Mouse (Mus musculus): ENCODE measurements around the gene F2rl1. TPM values are rescaled to one million over a fixed set of nuclear protein-coding genes. Genes with fewer than 3 reads are reported as not detected.
"Not testable (repeated sequence)": the region's sequence is repeated elsewhere in the genome, so short reads cannot be mapped to it uniquely, and the experiment has no call there.

The F2rl1 gene
- polyA plus RNA-seq, 1 experiment from 2014 or later = not detected

DNA sequence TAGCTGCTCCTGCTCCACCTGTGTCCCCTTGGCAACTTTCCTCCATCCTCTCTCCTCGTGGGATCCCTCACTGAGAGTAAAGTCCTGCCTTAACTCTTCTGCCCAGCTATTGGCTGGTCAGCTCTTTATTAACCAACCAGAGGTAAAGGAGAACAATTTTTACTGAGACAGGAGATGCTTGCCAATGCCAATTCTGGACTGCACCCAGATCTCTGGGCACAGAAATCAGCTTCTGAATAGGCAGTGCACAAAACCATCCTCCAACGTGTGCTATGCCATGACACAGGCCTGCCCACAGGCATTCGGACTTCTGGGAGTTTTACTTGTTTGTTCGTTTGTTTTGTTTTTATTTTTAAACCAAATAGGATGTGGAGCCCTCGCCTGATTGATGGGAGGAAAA lies 13.0 kb upstream of the F2rl1 start:
- H3K27me3 ChIP-seq (ENCODE audit: control insufficient read depth, insufficient read depth, low read length) = no peaks in the 10 kb centered on the region
- H3K4me2 ChIP-seq (ENCODE audit: low read depth) = no peak overlapping the region
- DNase-seq (ENCODE audit: low spot score) = no peak
- peaks cover 13% of the 10 kb centered on the region for H3K4me1 ChIP-seq (ENCODE audit: control insufficient read depth, insufficient read depth, low read length)
- 75% methylated on average over 5 of the region's 5 CpGs for WGBS
- H3K9me3 ChIP-seq (ENCODE audit: control insufficient read depth, low read length) = no peaks in the 10 kb centered on the region
- no peak for ATAC-seq (ENCODE audit: insufficient read depth, low FRiP score, low TSS enrichment)
- no peak overlapping the region for H3K9ac ChIP-seq (ENCODE audit: low read length)
- H3K4me3 ChIP-seq (ENCODE audit: low read depth, low read length) = no peak overlapping the region
- H3K27ac ChIP-seq (ENCODE audit: low read depth, low read length) = no peak overlapping the region
- H3K36me3 ChIP-seq (ENCODE audit: control insufficient read depth, insufficient read depth, low read length) = no peaks in the 10 kb centered on the region

DNA sequence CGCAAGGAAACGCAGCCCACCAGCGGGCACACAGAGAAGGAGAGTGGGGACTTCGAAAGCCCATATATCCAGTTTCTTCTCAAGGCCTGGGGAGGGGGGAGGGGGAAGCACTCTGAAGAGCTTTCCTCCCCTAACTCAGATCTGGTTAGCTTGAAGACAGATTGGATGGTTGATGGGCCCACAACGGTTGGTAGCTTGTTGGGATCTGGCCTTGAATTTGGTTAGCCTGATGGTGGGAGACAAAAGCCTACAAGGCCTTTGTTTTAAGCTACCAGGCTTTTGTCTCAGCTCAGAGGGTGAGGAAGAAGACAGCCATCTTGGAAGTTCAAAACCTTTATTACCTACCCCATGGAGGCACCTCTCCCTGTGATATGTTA lies 11.1 kb upstream of the F2rl1 start:
- Histone ChIP-seq H3K4me1 (ENCODE audit: control insufficient read depth, insufficient read depth, low read length) (peaks cover 13% of the 10 kb centered on the region), H3K9me3 (ENCODE audit: control insufficient read depth, low read length) (no peaks in the 10 kb centered on the region), H3K4me2 (ENCODE audit: low read depth) (no peak overlapping the region), H3K27me3 (ENCODE audit: control insufficient read depth, insufficient read depth, low read length) (no peaks in the 10 kb centered on the region), H3K9ac (ENCODE audit: low read length) (no peak overlapping the region), H3K4me3 (ENCODE audit: low read depth, low read length) (no peak overlapping the region), H3K27ac (ENCODE audit: low read depth, low read length) (no peak overlapping the region), H3K36me3 (ENCODE audit: control insufficient read depth, insufficient read depth, low read length) (no peaks in the 10 kb centered on the region)
- DNase-seq (ENCODE audit: low spot score) = no peak
- ATAC-seq (ENCODE audit: insufficient read depth, low FRiP score, low TSS enrichment) = no peak
- WGBS = 32% methylated on average over 5 of the region's 5 CpGs

DNA sequence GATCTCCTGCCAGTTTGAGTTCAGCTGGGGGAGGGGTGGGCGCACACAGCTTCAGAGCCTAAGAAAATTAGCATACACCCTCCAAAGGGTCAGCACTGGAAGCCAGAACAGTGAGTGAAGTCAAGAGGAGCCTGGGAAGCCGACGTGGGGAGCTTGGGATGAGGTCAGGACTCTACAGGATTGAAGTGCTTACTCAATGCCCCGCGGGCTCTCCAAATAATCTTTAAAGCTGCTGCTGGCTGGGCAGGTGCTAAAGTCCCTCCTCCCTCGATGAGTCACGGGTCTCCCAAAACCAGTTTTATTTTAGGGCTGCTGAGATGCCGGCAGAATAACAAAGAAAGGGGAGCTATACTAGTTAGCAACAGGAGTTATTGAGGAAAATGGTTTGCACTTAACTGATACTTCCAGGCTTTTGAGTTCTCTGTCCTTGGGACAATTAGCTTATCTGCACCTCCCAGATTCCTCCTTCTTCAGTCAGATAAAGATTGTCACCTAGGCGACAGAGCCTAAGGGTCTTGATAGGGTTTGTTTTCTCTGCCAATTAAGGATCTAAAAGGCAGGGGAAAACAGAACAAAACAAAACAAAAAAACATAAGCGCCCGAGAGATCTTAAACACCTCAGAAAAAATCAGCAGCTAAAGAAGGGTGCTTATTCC lies 10.6 kb upstream of the F2rl1 start:
- Histone ChIP-seq H3K4me1 (ENCODE audit: control insufficient read depth, insufficient read depth, low read length) (peaks cover 13% of the 10 kb centered on the region), H3K27ac (ENCODE audit: low read depth, low read length) (no peak overlapping the region), H3K9me3 (ENCODE audit: control insufficient read depth, low read length) (no peaks in the 10 kb centered on the region), H3K36me3 (ENCODE audit: control insufficient read depth, insufficient read depth, low read length) (no peaks in the 10 kb centered on the region), H3K4me2 (ENCODE audit: low read depth) (no peak overlapping the region; the same call in 1 of the 2 replicates), H3K9ac (ENCODE audit: low read length) (no peak overlapping the region), H3K4me3 (ENCODE audit: low read depth, low read length) (no peak overlapping the region), H3K27me3 (ENCODE audit: control insufficient read depth, insufficient read depth, low read length) (no peaks in the 10 kb centered on the region)
- 7% methylated on average over 11 of the region's 11 CpGs for WGBS
- peak; percentile 28 for DNase-seq (ENCODE audit: low spot score)
- no peak for ATAC-seq (ENCODE audit: insufficient read depth, low FRiP score, low TSS enrichment)

DNA sequence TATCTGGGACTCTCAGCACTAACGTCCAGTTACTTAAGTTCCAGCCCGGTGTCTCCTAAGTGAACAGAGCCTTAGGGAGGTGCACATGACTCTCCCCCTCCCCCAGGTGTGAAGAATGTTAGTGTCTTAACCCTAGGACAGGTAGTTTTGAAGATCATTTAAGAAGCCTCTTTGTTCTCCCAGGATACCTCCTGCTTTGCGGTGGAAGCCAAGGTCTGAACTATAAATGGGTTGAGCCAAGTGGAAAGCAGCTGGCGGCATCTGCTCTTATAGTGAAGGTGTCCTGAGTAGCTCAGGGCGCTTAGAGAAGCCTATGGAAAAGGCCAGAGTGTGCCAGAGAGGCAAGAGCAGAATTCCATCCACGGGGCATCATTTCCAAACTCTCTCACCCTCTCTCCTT lies 10.0 kb upstream of the F2rl1 start:
- H3K27ac ChIP-seq (ENCODE audit: low read depth, low read length) = no peak overlapping the region
- H3K4me3 ChIP-seq (ENCODE audit: low read depth, low read length) = no peak overlapping the region
- H3K36me3 ChIP-seq (ENCODE audit: control insufficient read depth, insufficient read depth, low read length) = no peaks in the 10 kb centered on the region
- H3K9ac ChIP-seq (ENCODE audit: low read length) = no peak overlapping the region
- no peaks in the 10 kb centered on the region for H3K27me3 ChIP-seq (ENCODE audit: control insufficient read depth, insufficient read depth, low read length)
- DNase-seq (ENCODE audit: low spot score) (peak; percentile 27), ATAC-seq (ENCODE audit: insufficient read depth, low FRiP score, low TSS enrichment) (no peak)
- H3K9me3 ChIP-seq (ENCODE audit: control insufficient read depth, low read length) = no peaks in the 10 kb centered on the region
- 12% methylated on average over 6 of the region's 6 CpGs for WGBS
- H3K4me1 ChIP-seq (ENCODE audit: control insufficient read depth, insufficient read depth, low read length) = peaks cover 13% of the 10 kb centered on the region
- peak overlapping the region; percentile 15 for H3K4me2 ChIP-seq (ENCODE audit: low read depth)

DNA sequence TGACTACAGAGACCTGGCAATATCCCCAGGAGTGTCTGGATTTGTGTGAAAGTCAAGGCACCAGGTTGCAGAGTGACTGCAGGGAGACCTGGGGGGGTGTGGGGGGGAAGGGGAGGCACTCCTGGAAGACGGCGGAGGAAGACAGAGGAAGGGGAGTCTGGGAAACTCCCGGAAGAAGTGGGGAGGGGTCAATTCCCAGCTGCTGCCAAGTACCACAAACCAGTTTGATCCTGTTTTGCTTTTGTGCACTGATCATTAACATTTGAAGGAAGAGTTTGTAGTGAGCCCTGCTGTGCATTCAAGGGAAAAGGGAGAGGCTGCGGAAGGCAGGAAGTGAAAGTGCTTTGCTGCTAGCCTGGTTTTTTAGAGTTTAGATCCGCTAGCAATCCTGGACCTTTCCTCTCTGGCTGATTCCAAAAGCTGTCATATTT lies 9.1 kb upstream of the F2rl1 start:
- ATAC-seq (ENCODE audit: insufficient read depth, low FRiP score, low TSS enrichment) (peak; percentile 72), DNase-seq (ENCODE audit: low spot score) (peak; percentile 72)
- H3K9me3 ChIP-seq (ENCODE audit: control insufficient read depth, low read length) = no peaks in the 10 kb centered on the region
- H3K4me1 ChIP-seq (ENCODE audit: control insufficient read depth, insufficient read depth, low read length) = peaks cover 13% of the 10 kb centered on the region
- H3K9ac ChIP-seq (ENCODE audit: low read length) = 0 out of 2 replicates have a peak overlapping the region, but pooled peaks have one; percentile 5
- no peak overlapping the region for H3K4me3 ChIP-seq (ENCODE audit: low read depth, low read length)
- peak overlapping the region; percentile 15; the same call in 1 of the 2 replicates for H3K4me2 ChIP-seq (ENCODE audit: low read depth)
- WGBS = 4% methylated on average over 5 of the region's 5 CpGs
- no peak overlapping the region for H3K27ac ChIP-seq (ENCODE audit: low read depth, low read length)
- H3K27me3 ChIP-seq (ENCODE audit: control insufficient read depth, insufficient read depth, low read length) = no peaks in the 10 kb centered on the region
- H3K36me3 ChIP-seq (ENCODE audit: control insufficient read depth, insufficient read depth, low read length) = no peaks in the 10 kb centered on the region

DNA sequence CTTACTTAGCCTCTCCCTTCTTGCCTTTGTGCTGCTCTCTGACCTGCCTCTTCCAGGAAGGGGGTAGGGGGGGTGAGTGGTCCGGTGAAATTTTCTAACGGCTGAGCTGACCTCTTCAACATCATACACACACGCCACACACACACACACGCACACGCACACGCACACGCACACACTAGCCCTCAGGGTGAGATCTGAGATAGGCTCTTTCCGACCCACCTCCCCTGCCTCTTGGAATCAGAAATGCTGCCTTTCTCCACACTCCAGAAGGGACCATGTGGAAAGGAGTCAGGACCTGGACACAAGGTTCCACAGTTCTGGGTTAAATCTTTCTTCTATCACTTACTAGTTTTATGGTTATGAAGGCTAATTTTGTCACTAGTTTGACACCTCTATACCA lies 8.6 kb upstream of the F2rl1 start:
- H3K9ac ChIP-seq (ENCODE audit: low read length) = no peak overlapping the region
- no peak overlapping the region for H3K27ac ChIP-seq (ENCODE audit: low read depth, low read length)
- no peaks in the 10 kb centered on the region for H3K36me3 ChIP-seq (ENCODE audit: control insufficient read depth, insufficient read depth, low read length)
- H3K9me3 ChIP-seq (ENCODE audit: control insufficient read depth, low read length) = no peaks in the 10 kb centered on the region
- no peak for DNase-seq (ENCODE audit: low spot score)
- H3K4me1 ChIP-seq (ENCODE audit: control insufficient read depth, insufficient read depth, low read length) = peaks cover 13% of the 10 kb centered on the region
- no peak overlapping the region for H3K4me2 ChIP-seq (ENCODE audit: low read depth)
- WGBS = 32% methylated on average over 8 of the region's 8 CpGs
- no peaks in the 10 kb centered on the region for H3K27me3 ChIP-seq (ENCODE audit: control insufficient read depth, insufficient read depth, low read length)
- H3K4me3 ChIP-seq (ENCODE audit: low read depth, low read length) = no peak overlapping the region
- ATAC-seq (ENCODE audit: insufficient read depth, low FRiP score, low TSS enrichment) = 0 out of 2 replicates have a peak, but pooled peaks have one; percentile 29

DNA sequence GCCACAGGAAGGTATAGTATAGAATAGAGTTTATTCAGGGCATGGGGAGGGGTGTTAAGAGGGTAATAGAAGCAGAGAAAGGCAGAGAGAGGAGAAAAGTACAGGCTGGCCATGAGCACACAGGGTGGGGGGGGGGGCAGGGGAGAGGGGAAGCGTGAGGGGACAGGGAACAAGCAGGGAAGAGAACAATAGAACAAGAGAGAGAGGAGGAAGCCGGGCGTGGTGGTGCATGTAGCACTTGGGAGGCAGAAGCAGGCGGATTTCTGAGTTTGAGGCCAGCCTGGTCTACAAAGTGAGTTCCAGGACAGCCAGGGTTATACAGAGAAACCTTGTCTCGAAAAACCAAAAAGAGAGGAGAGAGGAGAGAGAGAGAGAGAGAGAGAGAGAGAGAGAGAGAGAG lies 8.1 kb upstream of the F2rl1 start:
- H3K36me3 ChIP-seq (ENCODE audit: control insufficient read depth, insufficient read depth, low read length); H3K27ac ChIP-seq (ENCODE audit: low read depth, low read length); H3K4me3 ChIP-seq (ENCODE audit: low read depth, low read length); H3K9ac ChIP-seq (ENCODE audit: low read length); H3K27me3 ChIP-seq (ENCODE audit: control insufficient read depth, insufficient read depth, low read length); H3K9me3 ChIP-seq (ENCODE audit: control insufficient read depth, low read length); DNase-seq (ENCODE audit: low spot score); H3K4me2 ChIP-seq (ENCODE audit: low read depth); ATAC-seq (ENCODE audit: insufficient read depth, low FRiP score, low TSS enrichment): not testable (repeated sequence)
- WGBS = 78% methylated on average over 4 of the region's 5 CpGs
- H3K4me1 ChIP-seq (ENCODE audit: control insufficient read depth, insufficient read depth, low read length) = peaks cover 13% of the 10 kb centered on the region

DNA sequence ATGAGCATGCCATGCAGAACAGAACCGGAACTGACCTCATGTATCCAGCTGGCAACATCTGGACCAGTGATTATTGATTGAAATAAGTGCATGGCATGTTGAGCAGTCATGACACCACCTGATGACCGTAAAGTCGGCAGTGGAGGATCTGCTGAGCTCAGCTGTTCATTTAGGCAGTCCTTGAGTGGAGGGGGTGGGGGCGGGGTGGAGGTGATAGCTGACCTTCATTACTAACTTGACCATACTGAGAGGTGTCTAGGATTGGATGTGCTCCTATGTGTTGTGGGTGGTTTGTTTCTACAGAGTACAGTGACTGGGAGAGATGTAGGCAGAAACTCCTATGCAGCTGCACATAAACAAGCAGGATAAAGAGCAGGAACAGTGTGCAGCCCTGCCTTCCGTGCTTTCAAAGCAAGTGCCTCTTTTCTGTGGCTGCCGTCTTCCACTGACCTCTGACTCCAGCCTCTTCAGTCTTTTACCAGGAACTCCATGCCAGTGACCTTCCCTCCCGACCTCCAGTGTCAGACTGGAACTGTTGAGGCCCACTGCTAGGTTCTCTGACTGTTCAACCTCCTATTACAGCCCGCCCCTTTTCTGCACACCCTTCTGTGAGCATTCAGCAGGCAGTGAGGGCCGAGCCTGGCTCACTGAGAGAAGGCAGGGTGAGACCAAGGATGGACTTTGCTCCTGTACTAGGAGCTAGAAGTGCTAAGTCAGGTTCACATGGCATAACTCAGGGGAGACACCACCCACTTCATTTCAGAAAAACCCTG lies 6.4 kb upstream of the F2rl1 start:
- Histone ChIP-seq H3K4me2 (ENCODE audit: low read depth) (no peak overlapping the region), H3K27ac (ENCODE audit: low read depth, low read length) (no peak overlapping the region; the same call in 1 of the 2 replicates), H3K27me3 (ENCODE audit: control insufficient read depth, insufficient read depth, low read length) (peaks cover 3% of the 10 kb centered on the region), H3K9me3 (ENCODE audit: control insufficient read depth, low read length) (no peaks in the 10 kb centered on the region), H3K9ac (ENCODE audit: low read length) (no peak overlapping the region), H3K4me3 (ENCODE audit: low read depth, low read length) (no peak overlapping the region), H3K36me3 (ENCODE audit: control insufficient read depth, insufficient read depth, low read length) (no peaks in the 10 kb centered on the region), H3K4me1 (ENCODE audit: control insufficient read depth, insufficient read depth, low read length) (peaks cover 13% of the 10 kb centered on the region)
- DNase-seq (ENCODE audit: low spot score) (peak; percentile 23), ATAC-seq (ENCODE audit: insufficient read depth, low FRiP score, low TSS enrichment) (no peak)
- 25% methylated on average over 9 of the region's 9 CpGs for WGBS

DNA sequence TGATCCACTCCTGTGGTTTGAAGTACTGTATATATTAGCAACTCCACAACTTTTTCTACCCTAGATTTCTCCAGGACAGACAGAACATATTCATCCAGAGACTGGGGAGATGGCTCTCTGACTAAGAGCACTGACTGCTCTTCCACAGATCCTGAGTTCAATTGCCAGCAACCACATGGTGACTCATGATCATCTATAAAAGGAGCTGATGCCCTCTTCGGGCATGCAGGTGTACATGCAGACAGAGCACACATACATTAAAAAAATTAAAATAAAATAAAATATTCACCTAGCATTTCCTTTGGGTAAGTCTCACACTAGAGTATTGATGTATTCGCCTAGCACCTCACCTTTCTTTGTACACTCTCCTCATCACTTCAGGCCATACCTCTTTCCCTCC lies 4.2 kb upstream of the F2rl1 start:
- H3K36me3 ChIP-seq (ENCODE audit: control insufficient read depth, insufficient read depth, low read length) = no peaks in the 10 kb centered on the region
- ATAC-seq (ENCODE audit: insufficient read depth, low FRiP score, low TSS enrichment) = no peak
- no peak for DNase-seq (ENCODE audit: low spot score)
- H3K27me3 ChIP-seq (ENCODE audit: control insufficient read depth, insufficient read depth, low read length) = peaks cover 19% of the 10 kb centered on the region
- H3K4me1 ChIP-seq (ENCODE audit: control insufficient read depth, insufficient read depth, low read length) = 0 out of 2 replicates have a peak, but pooled peaks cover 7% of the 10 kb centered on the region
- H3K4me2 ChIP-seq (ENCODE audit: low read depth) = no peak overlapping the region
- no peaks in the 10 kb centered on the region for H3K9me3 ChIP-seq (ENCODE audit: control insufficient read depth, low read length)
- no peak overlapping the region for H3K4me3 ChIP-seq (ENCODE audit: low read depth, low read length)
- no peak overlapping the region for H3K9ac ChIP-seq (ENCODE audit: low read length)
- 91% methylated on average over 2 of the region's 2 CpGs for WGBS
- no peak overlapping the region for H3K27ac ChIP-seq (ENCODE audit: low read depth, low read length)
